Mouse (Mus musculus) hindbrain, embryonic 12.5 days (tissue): ENCODE measurements around the gene Erc2. TPM values are rescaled to one million over a fixed set of nuclear protein-coding genes. Genes with fewer than 3 reads are reported as not detected.
A peak's percentile ranks its signal among the peaks of the same experiment; 100 is the strongest.

Experiments
- ATAC-seq: fragments of 200-750 bp; cut with Nextera tagmentation; 2 replicates; pipeline ENCODE4 v1.8.0; 2017; ENCODE audit warnings: moderate TSS enrichment; ENCODE audit not compliant: low FRiP score
- H3K27ac ChIP-seq: fragments of 300-500 bp; sonication (generic); 2 replicates; pipeline ENCODE4 v1.5.1; 2016; ENCODE audit warnings: mild to moderate bottlenecking
- H3K27me3 ChIP-seq: fragments of 300-500 bp; sonication (generic); 2 replicates; pipeline ENCODE4 v1.6.1; 2016; ENCODE audit warnings: mild to moderate bottlenecking
- H3K36me3 ChIP-seq: fragments of 300-500 bp; sonication (generic); 2 replicates; pipeline ENCODE4 v1.6.1; 2016; ENCODE audit warnings: mild to moderate bottlenecking
- H3K4me1 ChIP-seq: fragments of 300-500 bp; sonication (generic); 2 replicates; pipeline ENCODE4 v1.6.1; 2016
- H3K4me2 ChIP-seq: fragments of 300-500 bp; sonication (generic); replicated peaks from 2 replicates; pipeline ENCODE4 v1.6.1; 2016; ENCODE audit warnings: mild to moderate bottlenecking
- H3K4me3 ChIP-seq: fragments of 300-500 bp; sonication (generic); 2 replicates; pipeline ENCODE4 v1.5.1; 2016; ENCODE audit warnings: mild to moderate bottlenecking
- H3K9ac ChIP-seq: fragments of 300-500 bp; sonication (generic); 2 replicates; pipeline ENCODE4 v1.6.1; 2016; ENCODE audit warnings: mild to moderate bottlenecking, moderate library complexity
- H3K9me3 ChIP-seq: fragments of 300-500 bp; sonication (generic); replicated peaks from 2 replicates; pipeline ENCODE4 v1.6.1; 2016; ENCODE audit warnings: mild to moderate bottlenecking
- WGBS: fragments of 180-500 bp; shearing (Covaris S2); methylation state at CpG from one replicate; pipeline ENCODE4 v1.1.7; 2016; 5-methylcytosine and 5-hydroxymethylcytosine counted together
- polyA plus RNA-seq: library from polyadenylated mRNA; unstranded; fragments of >200 nt; fragmentation: Nextera tagmentation; extraction: Ambion mirVana; gene quantifications from 2 replicates; pipeline ENCODE4 v1.2.1, GENCODE M21; 2016

Erc2 gene
- polyA plus RNA-seq, 1 experiment from 2014 or later, result 36.0 TPM

- H3K27me3 ChIP-seq, result no peaks in the 10 kb centered on the region
- no peaks in the 10 kb centered on the region for H3K4me1 ChIP-seq
- H3K9ac ChIP-seq, result no peak overlapping the region
- H3K9me3 ChIP-seq, result no peaks in the 10 kb centered on the region
- no peak overlapping the region for H3K4me2 ChIP-seq
- WGBS, result 94% methylated on average over 1 of the region's 1 CpGs
- H3K27ac ChIP-seq, result no peak overlapping the region
- H3K36me3 ChIP-seq, result no peaks in the 10 kb centered on the region
- no peak for ATAC-seq
- H3K4me3 ChIP-seq, result no peak overlapping the region
These were observed 858.6 kb downstream of the Erc2 start for GRCm38 (mm10) chr14:28480866-28481265.

DNA sequence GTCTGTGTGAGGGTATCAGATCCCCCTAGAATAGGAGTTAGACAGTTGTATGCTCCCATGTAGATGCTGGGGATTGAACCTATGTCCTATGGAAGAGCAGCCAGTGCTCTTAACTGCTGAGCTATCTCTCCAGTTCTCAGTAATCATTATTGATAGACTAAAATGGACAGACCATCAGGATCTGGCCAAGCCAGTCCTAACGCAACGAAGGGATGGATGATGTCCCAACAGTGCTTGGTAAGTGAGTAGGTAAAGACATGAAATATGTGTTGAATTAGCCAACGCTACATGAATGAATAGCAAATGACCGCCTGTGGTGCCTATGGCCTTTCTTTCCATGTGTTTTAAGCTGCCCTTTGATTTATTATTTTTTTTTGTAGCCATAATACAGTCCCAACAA is 871.6 kb downstream of the Erc2 start:
- no peak overlapping the region for H3K9ac ChIP-seq
- no peak overlapping the region for H3K4me2 ChIP-seq
- WGBS, result 87% methylated on average over 4 of the region's 4 CpGs
- H3K4me1 ChIP-seq, result no peaks in the 10 kb centered on the region
- H3K36me3 ChIP-seq, result no peaks in the 10 kb centered on the region
- no peak overlapping the region for H3K27ac ChIP-seq
- no peaks in the 10 kb centered on the region for H3K27me3 ChIP-seq
- no peak overlapping the region for H3K4me3 ChIP-seq
- no peaks in the 10 kb centered on the region for H3K9me3 ChIP-seq
- no peak for ATAC-seq

DNA sequence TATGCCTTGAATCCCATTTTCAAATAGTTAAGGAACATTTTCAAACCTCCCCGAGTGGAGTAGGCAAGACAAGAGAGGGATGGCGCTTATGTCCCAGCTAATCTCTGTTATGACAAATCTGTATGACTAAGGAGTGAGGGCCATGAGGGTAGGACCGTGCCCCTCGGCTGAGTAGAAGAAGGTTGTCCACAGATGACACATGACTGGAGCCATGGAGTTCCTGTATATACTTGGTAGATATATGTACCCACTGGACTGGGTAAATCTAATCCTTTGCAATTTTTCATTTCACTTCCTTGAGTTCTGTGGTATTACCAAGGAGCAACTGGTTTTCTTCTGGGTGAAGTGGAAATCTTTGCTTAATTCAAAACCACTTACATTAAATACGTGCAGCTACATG is 872.0 kb downstream of the Erc2 start:
- WGBS, result 88% methylated on average over 5 of the region's 5 CpGs

GRCm38 (mm10) chr14:28501216-28501878 is 879.1 kb downstream of the Erc2 start:
- H3K9me3 ChIP-seq, result no peaks in the 10 kb centered on the region
- H3K27ac ChIP-seq, result no peak overlapping the region

More for the DNA sequence above, 872.0 kb downstream of the Erc2 start:
- ATAC-seq, result no peak
- Histone ChIP-seq H3K9me3 (no peaks in the 10 kb centered on the region), H3K4me1 (no peaks in the 10 kb centered on the region), H3K4me3 (no peak overlapping the region), H3K27me3 (no peaks in the 10 kb centered on the region), H3K4me2 (no peak overlapping the region), H3K27ac (no peak overlapping the region), H3K36me3 (no peaks in the 10 kb centered on the region), H3K9ac (no peak overlapping the region)

GRCm38 (mm10) chr14:28503276-28503675 is 881.0 kb downstream of the Erc2 start:
- H3K36me3 ChIP-seq, result no peaks in the 10 kb centered on the region
- H3K4me1 ChIP-seq, result peaks cover 18% of the 10 kb centered on the region
- H3K9me3 ChIP-seq, result no peaks in the 10 kb centered on the region
- WGBS, result 84% methylated on average over 2 of the region's 2 CpGs
- H3K9ac ChIP-seq, result no peak overlapping the region
- ATAC-seq, result no peak
- no peak overlapping the region for H3K4me3 ChIP-seq
- H3K27me3 ChIP-seq, result peaks cover 21% of the 10 kb centered on the region
- no peak overlapping the region for H3K27ac ChIP-seq
- no peak overlapping the region for H3K4me2 ChIP-seq

More at GRCm38 (mm10) chr14:28501216-28501878, 879.1 kb downstream of the Erc2 start:
- H3K4me2 ChIP-seq, result no peak overlapping the region
- H3K27me3 ChIP-seq, result peaks cover 9% of the 10 kb centered on the region
- H3K4me3 ChIP-seq, result no peak overlapping the region
- no peak for ATAC-seq
- H3K9ac ChIP-seq, result no peak overlapping the region
- H3K36me3 ChIP-seq, result no peaks in the 10 kb centered on the region
- peaks cover 8% of the 10 kb centered on the region for H3K4me1 ChIP-seq
- 77% methylated on average over 12 of the region's 12 CpGs for WGBS

DNA sequence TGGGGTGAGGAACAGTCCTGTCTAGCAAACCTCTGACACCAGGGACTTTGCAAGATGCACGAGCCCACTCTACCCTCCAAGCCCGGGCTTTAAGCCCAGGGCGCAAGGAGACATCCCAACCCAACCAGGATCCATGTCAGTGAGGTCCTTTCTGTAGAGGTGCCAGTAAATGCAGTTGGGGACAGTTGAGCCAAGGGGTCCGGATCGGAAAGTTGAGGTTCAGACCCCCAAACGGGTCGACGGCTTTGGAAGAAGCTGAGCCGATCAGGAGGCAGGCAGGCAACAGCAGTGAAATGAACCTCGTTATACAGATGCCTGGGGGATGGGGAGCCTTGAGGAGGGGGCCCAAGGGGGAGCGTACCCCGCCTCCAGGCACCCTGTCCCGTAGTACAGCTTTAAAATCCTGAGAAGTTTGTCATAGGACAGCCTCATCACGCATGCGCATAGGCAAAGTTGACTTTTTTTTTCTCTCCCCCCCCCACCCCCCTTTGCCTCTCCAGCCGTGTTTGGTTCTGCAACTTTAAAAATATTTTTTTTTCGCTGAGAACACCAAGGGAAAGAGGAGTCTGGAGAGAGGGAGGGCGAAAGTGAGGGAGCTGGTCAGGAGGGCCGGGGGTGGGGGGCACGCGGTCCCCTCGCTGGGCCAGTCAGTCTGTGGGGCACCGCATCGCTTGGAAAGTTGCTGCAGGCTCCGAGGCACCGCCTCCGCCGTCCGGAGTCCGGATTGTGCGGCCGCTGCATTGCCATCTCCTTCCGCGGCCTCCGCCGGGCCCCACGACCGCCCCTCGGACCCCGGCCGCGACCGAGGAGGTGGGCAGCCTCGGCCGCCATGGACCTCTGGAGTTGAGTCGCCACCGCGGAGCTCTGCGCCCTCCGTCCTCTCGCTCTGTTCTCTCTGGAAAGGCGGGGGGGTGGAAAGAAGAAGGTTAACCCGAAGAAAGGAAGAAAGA is 882.1 kb downstream of the Erc2 start, which contains the start of gene Wnt5a:
Gene Wnt5a (plus strand): TSS at position 650 of the 950 bp plus-strand sequence.
- WGBS, result 1% methylated on average over 53 of the region's 53 CpGs
- peak; percentile 32; the same call in 1 of the 2 replicates for ATAC-seq
- Histone ChIP-seq H3K4me3 (peak within 1 kb of the TSS; percentile 65), H3K27me3 (peaks cover 26% of the 10 kb centered on the region), H3K36me3 (no peaks in the 10 kb centered on the region), H3K27ac (peak within 1 kb of the TSS; percentile 89), H3K9ac (peak within 1 kb of the TSS; percentile 83), H3K4me1 (peaks cover 29% of the 10 kb centered on the region), H3K9me3 (no peaks in the 10 kb centered on the region), H3K4me2 (peak within 1 kb of the TSS; percentile 87)

GRCm38 (mm10) chr14:28505051-28505585 is 882.9 kb downstream of the Erc2 start:
- peak overlapping the region; percentile 65 for H3K4me3 ChIP-seq
- peak overlapping the region; percentile 83 for H3K9ac ChIP-seq
- peaks cover 31% of the 10 kb centered on the region for H3K27me3 ChIP-seq
- no peaks in the 10 kb centered on the region for H3K36me3 ChIP-seq
- under 1% methylated on average over 22 of the region's 22 CpGs for WGBS
- peak overlapping the region; percentile 87 for H3K4me2 ChIP-seq
- peaks cover 36% of the 10 kb centered on the region for H3K4me1 ChIP-seq
- peak overlapping the region; percentile 89 for H3K27ac ChIP-seq
- no peaks in the 10 kb centered on the region for H3K9me3 ChIP-seq
- peak; percentile 48 for ATAC-seq

GRCm38 (mm10) chr14:28505586-28506375 is 883.6 kb downstream of the Erc2 start:
- H3K27ac ChIP-seq, result peak overlapping the region; percentile 89
- under 1% methylated on average over 62 of the region's 62 CpGs for WGBS

DNA sequence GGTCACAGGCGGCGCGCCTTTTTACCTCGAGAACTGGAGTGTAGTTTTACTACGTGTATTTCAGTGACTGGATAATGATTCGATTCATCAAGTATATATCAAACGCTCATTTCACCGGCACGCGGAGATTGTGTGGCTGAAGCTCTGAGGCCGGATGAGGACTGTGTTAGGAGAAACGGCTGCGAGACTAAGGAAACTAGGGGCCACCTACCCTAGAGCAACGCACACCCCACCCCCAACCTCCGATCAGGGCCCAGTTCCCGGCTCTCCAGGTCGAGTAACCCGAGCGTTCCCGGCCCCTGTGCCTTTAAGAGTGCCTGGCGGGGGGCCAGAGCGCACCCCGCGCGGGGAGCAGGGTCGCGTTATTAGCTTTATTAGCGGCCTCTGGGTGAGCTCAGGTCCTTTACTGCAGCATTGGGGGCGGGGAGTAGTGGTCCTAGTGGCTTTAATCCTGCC is 884.2 kb downstream of the Erc2 start:
- under 1% methylated on average over 29 of the region's 29 CpGs for WGBS
- no peak; the same call in 1 of the 2 replicates for ATAC-seq
- Histone ChIP-seq H3K27ac (peak overlapping the region; percentile 89), H3K4me2 (peak overlapping the region; percentile 87), H3K27me3 (peaks cover 33% of the 10 kb centered on the region), H3K9ac (peak overlapping the region; percentile 83), H3K36me3 (no peaks in the 10 kb centered on the region), H3K4me3 (peak overlapping the region; percentile 65), H3K9me3 (no peaks in the 10 kb centered on the region), H3K4me1 (peaks cover 49% of the 10 kb centered on the region)

More at GRCm38 (mm10) chr14:28505586-28506375, 883.6 kb downstream of the Erc2 start:
- Histone ChIP-seq H3K4me2 (peak overlapping the region; percentile 87), H3K9ac (peak overlapping the region; percentile 83), H3K4me3 (peak overlapping the region; percentile 65), H3K9me3 (no peaks in the 10 kb centered on the region), H3K36me3 (no peaks in the 10 kb centered on the region), H3K4me1 (peaks cover 42% of the 10 kb centered on the region), H3K27me3 (peaks cover 33% of the 10 kb centered on the region)
- peak; percentile 49 for ATAC-seq

DNA sequence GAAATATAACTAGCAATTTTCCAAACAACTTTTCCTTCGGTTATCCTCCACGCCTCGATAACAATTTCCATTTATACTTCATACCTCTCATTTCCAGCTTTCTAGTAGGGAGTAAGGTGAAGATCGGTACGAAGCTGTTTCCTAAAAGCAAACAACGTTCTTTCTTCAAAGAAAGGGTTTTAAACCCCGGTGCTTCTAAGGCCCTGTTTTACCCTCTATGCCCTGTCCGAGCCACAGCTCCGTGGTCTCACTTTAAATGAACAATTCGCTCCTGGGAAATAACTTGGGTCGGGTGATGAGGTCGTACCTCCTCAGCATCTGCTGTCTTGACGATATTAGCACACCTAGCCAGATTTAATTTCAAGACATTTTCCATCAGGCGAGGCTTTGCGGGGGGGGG is 884.8 kb downstream of the Erc2 start:
- no peak for ATAC-seq
- H3K4me1 ChIP-seq, result peaks cover 52% of the 10 kb centered on the region
- under 1% methylated on average over 15 of the region's 15 CpGs for WGBS

GRCm38 (mm10) chr14:28507471-28507870 is 885.2 kb downstream of the Erc2 start:
- peaks cover 30% of the 10 kb centered on the region for H3K27me3 ChIP-seq
- peak; percentile 27; the same call in 1 of the 2 replicates for ATAC-seq
- H3K9me3 ChIP-seq, result no peaks in the 10 kb centered on the region
- peak overlapping the region; percentile 83 for H3K9ac ChIP-seq
- H3K4me1 ChIP-seq, result peaks cover 52% of the 10 kb centered on the region
- peak overlapping the region; percentile 87 for H3K4me2 ChIP-seq
- H3K36me3 ChIP-seq, result no peaks in the 10 kb centered on the region
- H3K27ac ChIP-seq, result peak overlapping the region; percentile 89
- H3K4me3 ChIP-seq, result peak overlapping the region; percentile 65
- WGBS, result 0% methylated on average over 18 of the region's 18 CpGs

More for the DNA sequence above, 884.8 kb downstream of the Erc2 start:
- Histone ChIP-seq H3K9me3 (no peaks in the 10 kb centered on the region), H3K4me2 (peak overlapping the region; percentile 87), H3K36me3 (no peaks in the 10 kb centered on the region), H3K27me3 (peaks cover 33% of the 10 kb centered on the region), H3K4me3 (peak overlapping the region; percentile 65), H3K9ac (peak overlapping the region; percentile 83), H3K27ac (peak overlapping the region; percentile 89)
